Mouse (Mus musculus) myocyte (in vitro differentiated cells): Measurements from ENCODE around the gene I830077J02Rik.

Source experiments
- E2F4 ChIP-seq: IDR thresholded peaks from one replicate; pipeline ENCODE4 v1.6.1; 2011; ENCODE audit warnings: mild to moderate bottlenecking, control low read depth, moderate library complexity; ENCODE audit not compliant: insufficient read depth
- MAX ChIP-seq: IDR thresholded peaks from one replicate; pipeline ENCODE4 v1.6.1; 2011; ENCODE audit warnings: low read depth, mild to moderate bottlenecking, control low read depth
- MYOD1 ChIP-seq, 3 experiments: IDR thresholded peaks; one replicate each; pipeline ENCODE4 v1.6.1; 2011; ENCODE audit warnings: control low read depth in 2 of 3, low read depth in 2 of 3, mild to moderate bottlenecking in 2 of 3, moderate library complexity in 1 of 3; ENCODE audit not compliant: insufficient read length in 2 of 3, control insufficient read depth in 1 of 3
- MYOG ChIP-seq, 3 experiments: IDR thresholded peaks; one replicate each; pipeline ENCODE4 v1.6.1; 2011; ENCODE audit warnings: control low read depth in 2 of 3, low read depth in 2 of 3, mild to moderate bottlenecking in 2 of 3; ENCODE audit not compliant: insufficient read length in 2 of 3, control insufficient read depth in 1 of 3, insufficient read depth in 1 of 3
- POLR2A ChIP-seq: IDR thresholded peaks from one replicate; pipeline ENCODE4 v1.6.1; 2011; ENCODE audit warnings: low read depth, mild to moderate bottlenecking, control low read depth, moderate library complexity; ENCODE audit not compliant: insufficient read length
- POLR2AphosphoS2 ChIP-seq: IDR thresholded peaks from one replicate; pipeline ENCODE4 v1.6.1; 2011; ENCODE audit warnings: low read depth, control low read depth; ENCODE audit not compliant: insufficient read length
- REST ChIP-seq: IDR thresholded peaks from one replicate; pipeline ENCODE4 v1.6.1; 2011; ENCODE audit warnings: mild to moderate bottlenecking, control low read depth, moderate library complexity; ENCODE audit not compliant: insufficient read depth, insufficient read length
- TCF12 ChIP-seq: IDR thresholded peaks from one replicate; pipeline ENCODE4 v1.6.1; 2011; ENCODE audit warnings: mild to moderate bottlenecking, control low read depth; ENCODE audit not compliant: poor library complexity, insufficient read depth, severe bottlenecking
- TCF3 ChIP-seq: IDR thresholded peaks from one replicate; pipeline ENCODE4 v1.6.1; 2011; ENCODE audit warnings: low read depth, control low read depth; ENCODE audit not compliant: insufficient read length
- USF1 ChIP-seq: IDR thresholded peaks from one replicate; pipeline ENCODE4 v1.6.1; 2011; ENCODE audit warnings: low read depth, mild to moderate bottlenecking, control low read depth, moderate library complexity

DNA sequence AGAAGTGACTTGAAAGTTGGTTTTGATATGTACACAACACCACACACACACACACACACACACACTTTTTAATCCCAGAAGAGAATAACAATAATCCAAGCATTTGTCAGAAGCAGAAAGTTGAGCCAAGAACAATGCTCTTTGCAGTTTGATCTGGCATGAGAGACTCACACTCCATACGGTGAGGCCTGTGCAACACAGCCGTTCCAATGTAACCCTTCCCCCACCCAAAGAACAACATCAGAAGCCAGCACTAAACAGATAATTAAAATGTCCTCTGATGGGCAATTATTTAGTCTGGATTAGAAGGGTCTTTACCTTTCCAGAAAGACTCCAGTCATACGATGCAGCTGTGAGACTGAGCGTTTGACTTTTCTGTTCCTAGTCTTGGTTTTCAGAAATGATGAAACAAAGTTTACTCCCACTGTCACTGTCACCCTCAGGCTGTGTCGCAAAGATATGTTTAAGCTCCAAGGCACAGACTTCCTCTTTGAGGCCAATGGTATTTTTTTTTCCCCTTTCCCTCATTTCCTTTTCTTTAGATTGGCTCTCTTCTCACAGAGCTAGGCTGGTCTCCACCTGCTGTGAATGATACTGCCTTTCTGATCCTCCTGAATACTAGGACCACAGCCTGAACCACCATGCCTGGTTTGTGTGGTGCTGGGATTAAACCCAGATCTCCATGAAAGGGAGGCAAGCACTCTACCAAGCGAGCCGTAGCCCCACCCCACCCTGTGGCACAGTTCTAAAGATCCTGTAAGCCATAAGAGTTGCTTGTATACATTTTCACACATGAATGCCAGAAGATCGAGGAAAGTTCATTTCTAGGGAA lies at the start of gene I830077J02Rik:
- no peak for TF ChIP-seq POLR2A
- TF ChIP-seq MYOD1 (IDR thresholded peaks at IDR 0.05; ENCODE audit: control insufficient read depth in 1 of 3, insufficient read length in 2 of 3, low read depth in 2 of 3) = no peak
- no peak for TF ChIP-seq MYOG (IDR thresholded peaks at IDR 0.05; ENCODE audit: control insufficient read depth in 1 of 3, insufficient read depth in 1 of 3, insufficient read length in 2 of 3, low read depth in 2 of 3)
- no peak for TF ChIP-seq USF1
- TF ChIP-seq TCF3 = no peak
- no peak for TF ChIP-seq REST
- TF ChIP-seq E2F4 = no peak
- TF ChIP-seq MAX = no peak
- TF ChIP-seq POLR2AphosphoS2 = no peak
- TF ChIP-seq TCF12 = no peak
